Mouse (Mus musculus) adrenal gland, adult 8-10 months (tissue): Measurements from ENCODE around the gene Agap3. TPM values are rescaled to one million over a fixed set of nuclear protein-coding genes. Genes with fewer than 3 reads are reported as not detected.
A peak's percentile ranks its signal among the peaks of the same experiment; 100 is the strongest.

Experiments used
- DNase-seq: peaks from one replicate; pipeline ENCODE4 v3.0.0; 2022
- total RNA-seq, 4 experiments: library from RNA; stranded (reverse); gene quantifications; 2 replicates each; pipeline ENCODE4 v1.2.4; 2022

Gene Agap3
- total RNA-seq, 4 experiments from 2014 or later, result 86.3 to 117 (median 102) TPM

DNA sequence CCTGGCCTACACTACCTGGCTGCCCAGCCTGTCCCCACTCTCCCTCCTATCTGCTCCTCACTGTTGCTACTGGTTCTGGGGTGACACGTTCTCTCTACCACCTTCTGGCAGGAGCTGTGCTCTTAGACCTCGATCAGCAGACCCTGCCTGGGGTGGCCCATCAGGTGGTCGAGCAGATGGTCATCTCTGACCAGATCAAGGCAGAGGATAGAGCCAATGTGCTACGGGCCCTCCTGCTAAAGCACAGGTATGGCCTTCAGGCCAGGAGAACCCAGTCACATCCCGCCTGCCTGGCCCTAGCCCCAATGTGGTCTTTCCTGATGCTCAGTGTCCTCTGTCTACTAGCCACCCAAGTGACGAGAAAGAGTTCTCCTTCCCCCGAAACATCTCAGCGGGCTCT lies 18.0 kb upstream of the Agap3 start:
- no peak for DNase-seq

DNA sequence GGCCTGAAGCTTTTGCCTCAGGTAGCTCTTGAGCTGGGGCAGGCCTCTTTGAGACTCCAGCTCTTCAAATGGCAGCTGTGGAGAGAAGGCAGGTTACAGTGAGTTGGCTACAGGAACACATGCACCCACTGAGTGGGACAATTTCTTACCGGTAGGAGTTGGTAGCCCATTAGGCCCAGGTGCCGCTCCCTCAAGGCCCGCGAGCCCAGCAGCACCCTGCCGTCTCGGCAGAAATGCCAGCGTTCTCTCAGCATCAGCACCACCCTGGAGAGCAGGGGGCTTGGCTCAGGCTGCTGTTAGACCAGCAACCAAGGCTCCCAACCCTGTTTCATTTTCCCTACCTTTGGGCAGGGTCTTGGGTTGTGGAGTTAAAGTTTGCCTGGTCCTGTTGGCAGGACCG lies 10.8 kb upstream of the Agap3 start:
- no peak for DNase-seq

DNA sequence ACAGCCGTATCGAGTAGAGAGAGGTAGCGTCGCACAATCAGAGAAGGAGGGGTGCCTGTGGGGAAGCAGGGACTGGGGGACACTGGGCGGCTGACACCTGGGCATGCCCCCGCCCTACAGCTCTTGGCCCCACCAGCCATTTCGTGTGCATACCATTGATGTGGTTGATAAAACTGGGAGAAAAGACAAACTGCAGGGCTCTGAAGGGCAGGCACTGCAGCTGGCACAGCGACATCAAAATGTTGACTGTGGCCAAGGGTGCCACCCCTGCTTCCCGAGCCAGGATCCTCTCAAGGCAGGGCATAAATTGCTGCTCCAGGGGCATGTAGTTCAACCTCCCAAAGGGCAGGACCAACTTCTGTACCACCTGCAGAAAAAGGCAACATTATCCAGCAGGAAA lies 9.9 kb upstream of the Agap3 start:
- no peak for DNase-seq

DNA sequence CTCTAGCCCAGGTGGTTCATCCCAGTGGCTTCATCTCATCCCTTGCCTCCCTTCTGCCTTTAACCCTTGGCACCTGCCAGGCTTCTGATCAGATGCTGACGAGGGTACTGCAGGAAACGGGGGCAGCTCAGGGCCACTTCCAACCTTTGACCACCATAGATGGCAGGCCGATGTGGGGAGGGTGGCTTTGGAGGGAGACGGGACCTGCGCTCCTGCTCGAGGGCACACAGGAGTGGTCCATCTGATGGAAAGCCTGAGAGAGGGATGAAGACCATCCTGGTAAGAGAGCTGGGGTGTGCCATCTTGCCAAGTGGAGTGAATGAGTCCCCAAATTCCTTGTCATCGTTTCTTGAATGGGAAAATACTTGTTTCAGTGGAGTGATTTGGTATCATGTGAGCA lies 8.8 kb upstream of the Agap3 start:
- DNase-seq, result no peak

DNA sequence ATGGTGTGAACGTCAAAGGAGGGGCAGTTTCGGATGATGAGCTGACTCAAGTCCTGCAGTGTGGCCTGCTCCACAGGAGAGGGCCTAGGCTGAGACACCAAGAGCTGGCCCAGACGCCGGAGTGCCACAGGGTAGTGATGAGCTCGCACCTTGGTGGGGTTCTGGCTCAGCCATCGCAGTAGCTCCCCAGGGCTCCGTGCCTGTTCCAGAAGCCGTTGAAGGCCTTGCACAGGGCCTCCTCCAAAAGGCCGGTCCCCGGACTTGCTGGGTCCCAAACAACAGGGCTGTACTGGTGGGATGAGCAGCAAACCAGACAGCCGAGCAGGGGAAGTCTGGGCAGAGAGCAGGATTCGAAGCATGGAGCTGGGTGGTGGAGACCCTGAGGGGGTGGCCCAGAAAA lies 8.1 kb upstream of the Agap3 start:
- DNase-seq, result no peak

DNA sequence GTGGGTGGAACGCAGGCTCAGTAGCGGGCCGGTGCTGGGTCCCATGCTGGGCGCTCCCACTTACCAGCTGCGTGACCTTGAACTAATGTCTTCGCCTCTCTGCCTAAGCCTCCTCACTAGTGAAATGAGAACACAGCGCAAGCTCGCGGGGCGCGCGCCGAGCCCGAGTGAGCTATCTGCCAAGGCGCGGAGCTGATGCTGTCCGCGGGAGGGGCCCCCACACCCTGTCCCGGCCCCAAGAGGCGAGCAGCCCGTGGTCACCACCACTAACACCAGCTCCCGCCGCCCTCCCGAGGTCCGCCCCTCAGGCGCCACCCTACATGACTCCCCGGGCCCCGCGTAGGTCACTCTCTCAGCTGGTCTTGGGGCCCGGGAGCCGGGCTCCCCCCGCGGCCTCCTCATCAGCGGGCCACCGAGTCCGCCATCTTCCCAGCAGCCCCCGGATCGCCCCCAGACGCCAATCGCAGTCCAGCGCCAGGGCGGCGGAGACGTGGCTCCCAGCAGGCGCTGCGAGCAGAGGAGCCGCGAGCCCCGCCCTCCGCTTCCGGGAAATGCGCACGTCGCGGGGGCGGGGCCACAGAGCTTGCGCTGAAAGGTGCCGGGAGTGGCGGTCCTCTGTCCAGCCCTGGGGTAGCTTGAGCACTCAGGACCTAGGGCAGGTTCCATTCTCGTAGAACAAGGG lies 7.1 kb upstream of the Agap3 start, which contains the start of gene Fastk:
Fastk (minus strand) TSS at position 542 of the 682 bp plus-strand sequence.
- peak; percentile 90 for DNase-seq

DNA sequence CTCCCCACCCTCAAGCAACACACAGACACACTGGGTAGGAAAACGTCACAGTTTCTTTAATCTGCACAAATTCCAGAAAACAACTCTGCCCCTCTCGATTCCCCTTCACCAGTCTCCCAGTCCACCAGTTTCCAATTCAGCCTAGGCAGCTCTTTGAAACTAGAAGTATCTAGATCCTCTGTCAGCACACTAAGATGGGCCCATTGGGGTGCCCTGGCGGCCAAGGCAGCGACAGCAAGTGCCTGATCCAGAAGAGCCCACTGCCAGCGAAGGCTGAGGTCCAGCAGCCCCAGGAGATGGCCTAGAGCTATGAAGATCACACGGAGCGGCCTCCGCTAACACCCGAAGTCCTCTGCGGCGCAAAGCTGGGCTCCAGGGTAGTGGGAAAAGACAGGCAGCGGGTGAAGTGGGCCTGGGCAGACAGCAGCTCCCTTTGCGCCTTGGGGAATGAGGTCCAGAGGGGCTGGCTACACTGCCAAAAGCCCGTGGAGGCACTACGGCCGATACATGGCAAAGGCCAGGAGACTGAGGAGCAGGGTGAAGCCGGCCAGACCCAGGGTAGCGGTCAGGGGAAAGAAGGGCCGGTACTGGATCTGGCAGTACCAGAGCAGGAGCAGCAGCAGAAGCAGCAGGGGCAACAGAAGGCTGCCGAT lies 6.4 kb upstream of the Agap3 start:
- DNase-seq, result no peak

DNA sequence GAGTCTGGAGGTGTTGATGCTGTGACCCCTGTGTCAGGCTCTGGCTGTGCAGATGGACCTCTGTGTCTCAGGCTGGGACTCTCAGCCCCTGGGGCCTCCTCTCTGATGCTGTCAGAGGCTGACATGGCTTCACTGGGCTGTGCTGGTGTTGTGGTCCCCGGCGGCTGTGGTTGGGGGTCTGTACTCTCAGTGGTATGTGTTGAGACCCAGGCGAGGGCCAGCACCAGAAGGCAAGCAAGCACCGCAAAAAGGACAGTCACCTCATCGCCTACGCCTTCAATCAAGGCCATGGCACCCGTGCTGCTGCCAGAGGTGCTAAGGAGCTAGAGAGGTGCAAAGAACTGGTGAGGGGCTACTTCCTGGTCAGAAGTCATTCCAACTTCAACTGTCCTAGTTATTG lies 5.3 kb upstream of the Agap3 start:
- no peak for DNase-seq

DNA sequence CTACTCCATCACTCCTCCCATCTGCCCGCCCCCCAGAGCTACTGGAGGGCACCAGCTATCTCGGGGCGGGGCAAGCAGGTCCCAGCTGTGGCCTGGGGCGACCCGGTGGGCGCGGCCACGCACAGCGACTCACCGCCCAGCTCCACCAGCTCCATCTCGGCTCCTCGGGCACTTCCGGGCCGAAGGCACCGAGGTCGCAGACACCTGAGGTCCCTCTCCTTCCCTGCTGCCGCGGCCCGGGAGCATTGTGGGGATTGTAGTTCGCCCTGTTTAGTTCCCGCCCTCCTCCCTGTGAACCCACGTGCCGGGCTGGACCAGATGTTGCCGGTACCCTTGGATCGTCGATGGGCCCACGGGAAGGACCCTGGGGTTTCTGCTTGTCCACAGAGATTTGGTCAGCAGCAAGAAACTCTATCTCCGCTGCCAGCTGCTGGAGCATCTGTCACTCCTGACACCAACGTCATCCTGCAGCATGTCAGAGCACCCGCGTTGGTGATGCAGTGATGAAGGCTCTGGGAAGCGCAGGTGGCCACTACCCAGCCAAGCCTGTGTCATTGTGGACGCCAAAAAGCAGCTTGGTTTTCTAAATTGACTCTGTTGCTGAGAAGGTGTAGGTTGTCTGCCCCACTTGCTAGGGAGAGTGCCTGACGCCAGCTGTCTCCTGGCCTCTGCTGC lies 4.2 kb upstream of the Agap3 start, which contains the start of gene Tmub1:
Tmub1 (minus strand) TSS at position 231 of the 675 bp plus-strand sequence.
- peak; percentile 87 for DNase-seq

DNA sequence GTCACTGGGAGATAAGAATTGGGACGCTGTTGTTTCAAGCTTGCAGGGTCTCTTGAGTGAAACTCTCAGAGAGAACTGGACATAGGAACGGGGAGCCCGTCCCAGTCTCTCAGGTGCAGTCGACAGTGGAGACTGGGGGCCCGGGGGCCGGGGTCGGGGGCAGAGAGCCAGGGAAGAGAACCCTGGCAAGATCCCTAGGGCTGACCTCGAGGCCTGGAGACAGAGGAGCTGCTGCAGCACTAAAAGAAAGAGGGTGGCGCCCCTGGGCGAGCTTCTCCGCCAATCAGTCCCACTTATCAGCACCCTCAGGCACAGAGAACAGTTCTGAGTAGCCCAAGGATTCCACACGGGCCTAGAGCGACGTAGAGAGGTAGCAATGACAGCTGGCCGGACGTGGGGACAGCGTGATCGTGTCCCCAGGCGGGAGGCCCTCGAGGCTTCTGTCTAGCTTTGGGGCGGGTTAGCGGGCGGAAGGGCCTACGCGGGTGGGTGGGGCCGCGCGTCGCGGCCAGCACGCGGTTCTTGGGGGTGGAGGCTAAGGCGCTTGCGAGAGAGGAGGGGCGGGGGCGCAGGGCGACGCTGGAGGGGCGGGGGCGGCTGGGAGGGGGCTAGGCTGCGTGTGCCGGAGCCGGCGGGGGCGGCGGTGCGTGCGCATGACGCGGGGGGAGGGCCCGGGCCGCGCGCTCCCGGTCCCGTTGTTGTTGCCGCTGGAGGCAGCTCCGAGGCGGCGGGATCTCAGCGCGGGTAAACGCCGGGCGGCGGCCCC lies 530 bp upstream of the Agap3 start:
- DNase-seq, result peak; percentile 77

DNA sequence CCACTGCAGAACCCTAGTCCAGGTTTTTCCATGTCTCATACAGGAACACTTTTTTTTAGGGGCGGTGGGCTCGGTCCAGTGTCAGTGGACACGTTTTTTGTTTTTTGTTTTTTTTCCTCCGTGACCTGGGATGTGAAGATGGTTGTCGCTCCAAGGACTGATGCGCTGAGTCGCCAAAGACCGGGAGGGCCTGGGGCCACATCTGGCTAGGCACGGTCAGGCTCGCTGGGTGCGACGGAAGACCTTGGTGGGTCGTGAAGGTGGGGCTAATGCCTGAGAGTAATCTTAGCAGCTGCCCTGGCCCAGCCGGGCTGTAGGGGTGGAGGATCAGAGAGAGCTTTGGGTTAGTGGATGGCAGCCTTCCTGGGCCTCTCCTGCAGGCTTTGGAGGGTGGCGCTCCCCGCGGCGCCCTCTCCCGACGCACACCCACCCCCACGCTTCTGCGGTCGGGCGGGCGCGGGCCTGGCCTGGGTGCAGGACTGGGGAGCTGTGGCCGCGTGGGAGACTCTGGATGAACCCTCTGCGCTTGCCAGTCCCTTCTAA lies 785 bp downstream of the Agap3 start:
- DNase-seq, result peak; percentile 42

DNA sequence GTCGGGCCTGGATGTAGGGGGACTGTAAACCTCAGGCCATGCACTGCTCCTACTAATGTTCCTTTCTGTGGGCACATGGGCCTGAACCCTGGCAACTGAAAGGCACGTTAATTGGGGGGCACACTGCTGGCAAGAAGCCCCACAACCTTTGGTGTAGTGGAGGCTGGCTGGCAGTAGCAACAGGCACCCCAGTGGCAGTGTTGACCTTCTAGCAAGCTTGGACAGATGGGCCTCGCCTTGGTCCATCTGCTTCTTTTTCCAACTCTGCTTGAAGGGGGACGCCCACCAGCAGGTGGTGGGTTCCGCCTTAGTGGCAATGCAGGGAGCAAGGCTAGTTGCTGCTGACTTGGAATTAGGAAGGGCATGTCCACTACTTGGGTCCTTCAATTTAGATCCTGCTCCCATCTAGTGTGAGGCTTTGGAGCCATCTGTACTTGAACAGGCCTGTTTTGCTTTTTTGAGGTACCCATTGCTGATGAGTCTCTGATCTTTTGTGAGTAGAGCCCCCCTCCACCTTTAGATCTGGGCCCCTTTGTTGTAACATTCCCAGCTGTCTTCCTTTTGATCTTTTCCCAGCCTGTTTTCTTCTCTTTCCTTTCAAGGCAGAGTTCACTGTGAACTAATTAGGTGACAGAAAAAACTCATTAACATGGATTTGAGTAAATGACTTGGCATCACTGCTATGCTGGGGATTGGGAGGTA lies 1.5 kb downstream of the Agap3 start:
- no peak for DNase-seq

DNA sequence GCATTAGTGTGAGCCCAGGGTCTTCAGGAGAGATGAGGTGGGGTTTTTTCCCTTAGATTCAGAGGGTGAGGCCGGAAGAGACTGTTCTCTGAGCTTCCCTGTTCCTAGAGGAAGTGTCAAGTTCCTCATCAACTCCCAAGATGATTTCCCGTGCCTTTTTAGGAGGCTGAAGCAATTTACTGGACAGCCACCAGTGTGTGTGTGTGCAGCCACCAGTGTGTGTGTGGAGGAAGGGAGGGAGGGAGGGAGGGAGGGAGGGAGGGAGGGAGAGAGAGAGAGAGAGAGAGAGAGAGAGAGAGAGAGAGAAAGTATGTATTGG lies 2.0 kb downstream of the Agap3 start:
- no peak for DNase-seq

DNA sequence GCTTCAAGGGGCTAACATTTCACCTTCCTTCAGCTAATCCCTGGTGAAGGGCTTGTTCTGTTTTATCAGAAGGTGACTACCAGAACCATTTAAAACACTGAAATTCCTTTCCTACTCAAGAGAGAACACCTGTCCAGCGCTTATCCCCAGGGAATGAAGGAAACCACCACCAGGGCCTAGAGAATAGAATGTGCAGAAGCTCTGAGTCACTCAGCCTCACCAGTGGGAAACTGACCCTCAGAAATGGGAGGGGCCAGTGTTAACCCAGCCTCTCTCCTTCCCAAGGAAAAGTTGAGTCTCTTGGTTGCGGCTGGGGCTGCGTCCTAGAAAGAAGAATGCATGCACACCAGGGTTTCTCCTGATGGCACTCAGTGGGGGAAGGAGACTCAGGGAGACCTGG lies 3.1 kb downstream of the Agap3 start:
- peak; percentile 42 for DNase-seq

DNA sequence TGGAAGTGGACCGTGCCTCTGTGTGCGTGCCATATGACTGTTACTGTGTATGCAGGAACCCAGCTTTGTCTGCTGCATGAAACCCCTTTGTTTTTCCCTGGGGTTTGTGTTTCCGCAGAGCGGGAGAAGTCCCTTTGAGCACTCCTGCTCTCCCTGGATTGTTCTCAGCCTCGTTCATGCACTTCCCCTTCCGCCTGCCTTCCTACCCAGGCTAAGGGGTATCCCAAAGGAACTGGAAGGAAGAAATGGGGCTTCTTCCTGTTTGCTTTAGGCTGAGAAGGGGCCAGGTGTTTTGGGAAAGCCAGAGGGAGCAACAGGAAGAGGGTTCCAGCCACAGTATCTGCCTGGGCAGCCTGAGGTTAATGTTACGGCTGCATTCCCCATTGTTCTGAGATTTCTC lies 3.6 kb downstream of the Agap3 start:
- no peak for DNase-seq

DNA sequence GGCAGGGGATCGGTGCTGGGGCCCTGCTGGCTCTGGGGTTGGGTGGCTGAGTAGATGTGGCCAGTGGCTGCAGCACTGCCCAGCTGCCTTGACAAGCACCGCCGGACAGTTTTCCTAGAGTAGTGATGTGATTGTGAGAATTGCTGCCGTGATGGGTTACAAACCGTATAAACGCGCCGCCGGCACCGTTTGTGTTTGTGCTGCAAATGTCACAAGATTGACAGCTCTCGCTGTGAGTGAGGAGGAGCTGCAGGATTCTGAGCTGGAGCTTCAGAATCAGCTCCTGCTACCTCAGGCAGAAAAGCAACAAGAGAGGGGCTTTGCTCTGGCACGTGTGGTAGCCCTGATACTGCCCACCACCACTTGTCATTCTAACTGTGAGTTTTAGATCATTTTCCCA lies 14.8 kb downstream of the Agap3 start:
- no peak for DNase-seq

DNA sequence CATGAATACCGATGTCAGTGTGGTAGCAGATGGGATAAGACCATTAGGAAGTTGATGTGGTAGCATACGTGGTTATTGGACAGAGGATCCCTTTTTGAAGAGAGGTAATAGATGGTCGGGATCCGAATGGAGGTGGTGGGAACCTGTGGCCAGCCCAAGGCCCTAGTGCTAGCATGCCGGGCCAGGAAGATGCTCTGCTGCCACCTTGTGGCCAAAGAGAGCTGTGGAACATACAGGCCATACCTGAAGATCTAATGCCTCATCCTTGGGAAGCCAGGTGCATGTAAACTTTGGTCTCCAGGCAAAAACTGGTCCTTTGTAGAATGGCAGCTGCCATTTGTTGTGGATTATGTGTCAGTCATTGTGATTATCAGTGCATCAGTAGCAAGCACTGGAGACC lies 18.6 kb downstream of the Agap3 start:
- peak; percentile 56 for DNase-seq

DNA sequence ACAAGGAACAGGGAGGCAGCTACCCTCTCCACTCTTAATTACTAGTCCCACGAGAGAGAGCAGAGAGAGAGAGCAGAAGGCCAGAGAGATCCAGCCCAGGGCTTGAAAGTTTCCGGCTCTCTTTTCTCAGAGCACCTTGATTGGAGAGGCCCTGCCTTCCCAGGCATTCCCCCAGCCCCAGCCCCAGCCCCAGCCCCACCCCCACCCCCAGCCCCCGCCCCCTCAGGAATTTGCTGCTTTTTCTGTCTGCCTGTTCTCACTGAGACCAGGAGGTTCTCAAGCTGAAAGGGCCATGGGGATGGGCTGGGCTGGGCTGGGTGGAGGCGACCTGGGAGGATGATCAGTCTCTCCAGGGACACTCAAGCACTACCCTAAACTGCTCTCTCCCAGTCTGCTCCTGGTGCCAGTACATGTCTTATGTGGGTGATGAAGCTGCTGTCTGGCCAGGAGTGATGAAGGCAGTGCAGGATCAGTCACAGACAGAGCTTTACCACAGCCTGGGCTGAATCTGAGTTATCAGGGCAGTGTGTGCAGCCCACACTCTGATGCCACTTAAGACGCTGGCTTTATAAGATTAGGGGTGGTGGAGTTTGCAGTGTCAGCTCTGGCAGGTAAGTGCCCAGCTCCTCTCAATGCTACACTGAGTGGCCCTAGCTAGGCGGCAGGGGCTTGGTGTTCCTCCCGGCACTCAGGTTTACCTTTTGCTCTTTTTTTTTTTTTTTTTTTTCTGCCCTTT lies 21.1 kb downstream of the Agap3 start:
- DNase-seq, result no peak

DNA sequence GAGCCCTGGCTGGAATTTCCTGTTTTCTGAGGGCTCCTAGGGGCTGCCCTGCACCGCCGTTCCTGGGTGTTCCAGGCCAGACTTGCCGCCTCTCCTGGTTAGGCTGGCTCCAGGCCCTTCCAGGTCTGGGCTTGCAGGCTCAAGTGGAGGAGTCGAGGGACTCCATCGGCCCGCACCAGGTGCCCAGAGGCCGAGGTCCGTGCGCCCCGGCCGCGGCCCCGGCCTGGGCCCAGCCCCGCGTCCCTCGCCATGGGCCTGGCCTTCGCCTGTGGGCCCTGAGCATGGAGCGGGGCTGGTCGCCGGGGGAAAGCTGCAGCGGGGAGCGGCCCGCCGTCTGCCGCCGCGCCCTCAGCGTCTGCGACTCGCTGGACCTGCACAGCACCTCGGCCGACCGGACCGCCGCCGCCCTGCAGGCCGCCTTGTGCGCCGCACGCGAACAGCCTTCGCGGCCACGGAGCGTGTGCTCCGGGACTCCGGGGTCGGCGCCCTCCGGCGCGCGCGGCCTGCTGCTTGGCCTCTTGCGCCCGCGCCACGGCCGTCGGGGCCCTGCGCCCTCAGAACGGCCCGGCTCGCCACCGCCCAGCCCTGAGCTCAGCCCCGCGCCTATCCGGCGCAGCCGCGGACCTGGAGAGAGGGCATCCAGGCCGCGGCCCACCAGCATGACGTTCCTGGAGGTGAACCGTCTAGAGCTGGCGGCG lies 22.2 kb downstream of the Agap3 start:
- DNase-seq, result no peak

DNA sequence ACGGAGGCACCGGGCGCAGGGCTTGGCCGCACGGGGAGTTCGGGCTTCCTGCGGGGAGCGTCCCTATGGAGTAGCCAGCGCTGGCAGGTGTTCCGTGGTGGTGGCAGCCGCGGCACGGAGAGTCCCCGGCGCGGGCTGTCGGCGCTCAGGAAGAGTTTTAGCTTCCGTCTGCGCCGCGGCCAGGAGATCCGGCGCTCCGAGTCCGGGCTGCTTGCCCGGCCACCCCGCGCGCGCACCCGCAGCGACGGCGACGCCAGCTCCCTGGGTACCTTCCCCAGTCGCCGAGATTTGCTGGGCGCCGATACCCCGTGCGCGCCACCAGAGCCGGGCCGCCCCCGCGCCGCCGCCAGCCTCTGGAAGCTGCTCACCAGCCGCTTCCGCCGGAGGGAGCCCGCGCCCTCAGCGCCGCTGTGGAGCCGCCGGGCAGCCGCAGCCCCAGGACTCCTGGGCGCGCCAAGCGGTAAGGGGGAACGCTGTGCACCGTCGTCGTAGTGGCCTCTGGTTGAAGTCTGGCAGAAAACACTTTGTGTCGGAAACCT lies 22.8 kb downstream of the Agap3 start:
- DNase-seq, result peak; percentile 42
